Mouse (Mus musculus) left cerebral cortex, postnatal 10 days (tissue): ENCODE results near the gene Tfe3. TPM values are rescaled to one million over a fixed set of nuclear protein-coding genes. Genes with fewer than 3 reads are reported as not detected.
"Not testable (repeated sequence)": the region's sequence is repeated elsewhere in the genome, so short reads cannot be mapped to it uniquely, and the experiment has no call there.

Experiments used
- DNase-seq, 2 experiments: peaks; one replicate each; pipeline ENCODE4 v3.0.0; 2021 to 2022; ENCODE audit warnings: low spot score in 2 of 2, mixed read lengths in 1 of 2; ENCODE audit errors: extremely low spot score in 1 of 2
- intact Hi-C: fragments of 180-260 bp; cut with DNase I; formaldehyde crosslinking; loops from one replicate; pipeline ENCODE4 v1.15.1; 2025
- total RNA-seq, 2 experiments: library from RNA; stranded (reverse); gene quantifications; 2 replicates each; pipeline ENCODE4 v1.2.3; 2021

The Tfe3 gene
- total RNA-seq, 2 experiments from 2014 or later, result 30.0 to 35.6 TPM

DNA sequence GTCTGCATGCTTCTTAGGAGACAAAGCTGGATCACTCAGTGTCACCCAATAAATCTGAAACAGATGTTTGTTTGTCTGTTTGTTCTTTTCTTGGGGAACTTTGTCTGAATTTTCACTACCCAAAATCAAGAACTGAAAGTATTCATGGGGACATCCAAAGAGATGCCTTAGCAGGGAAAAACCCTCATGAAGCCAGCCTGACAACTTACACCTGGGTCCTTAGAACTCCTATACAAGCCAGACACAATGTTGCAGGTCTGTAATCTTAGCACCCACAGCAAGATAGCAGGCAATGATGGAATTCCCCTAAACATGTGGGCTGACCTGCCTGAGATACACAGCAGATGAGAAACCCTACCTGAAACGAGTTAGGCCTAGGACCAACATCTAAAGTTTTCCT is 17.4 kb upstream of the Tfe3 start:
- no peak for DNase-seq
- intact Hi-C loops, result no loop called here

DNA sequence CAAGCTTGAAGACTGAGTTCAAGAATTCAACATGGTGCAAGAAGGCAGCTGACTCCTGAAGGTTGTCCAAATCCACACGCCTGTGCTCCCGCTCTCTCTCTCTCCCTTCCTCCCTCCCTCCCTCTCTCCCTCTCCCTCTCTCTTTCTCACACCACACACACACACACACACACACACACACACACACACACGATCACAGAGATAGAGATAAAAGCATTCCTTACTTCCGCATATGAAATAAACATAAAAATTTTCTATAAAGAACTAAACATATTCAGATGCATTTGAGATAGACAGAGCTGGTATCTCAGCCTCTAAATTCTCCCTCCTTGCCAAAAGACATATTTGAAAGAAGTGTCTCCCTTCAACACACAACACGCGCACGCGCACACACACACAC is 16.9 kb upstream of the Tfe3 start:
- intact Hi-C loops, result no loop called here
- DNase-seq, result no peak

DNA sequence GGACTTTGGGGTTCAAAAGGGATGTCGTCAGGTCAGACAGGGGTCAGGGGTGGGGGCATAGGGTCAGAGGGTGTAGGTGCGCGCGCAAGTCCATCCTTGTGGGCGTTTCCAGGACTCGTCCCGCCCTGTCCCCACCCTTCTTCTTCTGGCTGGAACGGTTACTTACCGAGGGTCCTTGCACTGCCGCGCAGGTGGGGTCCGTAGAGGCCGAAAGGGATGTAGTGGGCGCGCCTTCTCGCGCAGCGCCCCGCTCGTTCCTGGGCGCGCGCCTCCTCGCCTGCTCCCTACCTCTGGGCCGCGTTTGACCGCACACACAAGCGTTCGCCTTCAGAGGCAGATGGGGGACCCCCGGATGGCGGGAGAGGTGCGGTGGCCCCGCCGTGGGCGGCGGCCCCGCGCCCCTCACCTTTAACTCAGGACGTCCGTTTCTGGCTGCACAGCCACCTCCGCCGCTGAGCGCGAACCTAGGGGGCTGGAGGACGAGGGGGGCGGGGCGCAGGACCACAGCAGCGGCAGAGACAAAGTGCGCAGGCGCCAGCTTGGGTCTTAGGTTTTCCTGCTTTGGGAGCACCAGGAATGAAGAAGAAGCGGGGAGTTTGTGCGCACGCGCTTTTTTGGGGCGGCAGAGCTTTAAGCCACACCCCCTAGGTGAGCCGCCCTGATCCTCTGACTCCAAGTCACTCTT is 11.8 kb upstream of the Tfe3 start, which contains the start of gene Ccdc120:
Ccdc120 (minus strand) TSS at position 474 of the 685 bp plus-strand sequence.
- DNase-seq, result peak; percentile 64 to 80
- intact Hi-C loops, result no loop called here

DNA sequence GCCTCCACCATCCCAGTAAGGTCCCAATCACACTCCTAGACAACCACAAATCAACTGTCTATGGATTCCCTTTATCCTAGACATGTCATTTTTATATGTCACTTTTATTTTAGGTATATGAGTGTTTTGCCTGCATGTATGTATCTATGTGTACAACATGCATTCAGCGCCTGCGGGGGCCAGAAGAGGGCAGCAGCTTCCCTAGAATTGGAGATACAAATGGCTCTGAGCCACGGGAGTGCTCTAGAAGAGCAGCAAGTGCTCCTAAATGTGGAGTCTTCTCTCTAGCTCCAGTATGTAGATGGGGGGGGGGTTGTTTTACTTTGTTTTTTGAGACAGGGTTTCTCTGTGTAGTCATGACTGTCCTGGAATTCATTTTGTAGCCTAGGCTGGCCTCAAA is 8.7 kb upstream of the Tfe3 start:
- DNase-seq, intact Hi-C loops: not testable (repeated sequence)

DNA sequence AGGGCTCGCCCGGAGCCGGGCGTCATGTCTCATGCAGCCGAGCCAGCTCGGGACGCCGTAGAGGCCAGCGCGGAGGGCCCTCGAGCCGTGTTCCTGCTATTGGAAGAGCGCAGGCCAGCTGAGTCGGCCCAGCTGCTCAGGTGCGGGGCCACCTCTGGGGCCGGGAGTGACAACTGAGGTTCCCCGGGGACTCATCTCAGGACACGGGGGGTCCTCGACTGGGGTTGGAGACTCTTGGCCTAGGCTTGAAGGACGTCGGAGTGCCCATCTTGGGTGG is 499 bp downstream of the Tfe3 start:
- DNase-seq, result no peak
- intact Hi-C loops, result no loop called here

DNA sequence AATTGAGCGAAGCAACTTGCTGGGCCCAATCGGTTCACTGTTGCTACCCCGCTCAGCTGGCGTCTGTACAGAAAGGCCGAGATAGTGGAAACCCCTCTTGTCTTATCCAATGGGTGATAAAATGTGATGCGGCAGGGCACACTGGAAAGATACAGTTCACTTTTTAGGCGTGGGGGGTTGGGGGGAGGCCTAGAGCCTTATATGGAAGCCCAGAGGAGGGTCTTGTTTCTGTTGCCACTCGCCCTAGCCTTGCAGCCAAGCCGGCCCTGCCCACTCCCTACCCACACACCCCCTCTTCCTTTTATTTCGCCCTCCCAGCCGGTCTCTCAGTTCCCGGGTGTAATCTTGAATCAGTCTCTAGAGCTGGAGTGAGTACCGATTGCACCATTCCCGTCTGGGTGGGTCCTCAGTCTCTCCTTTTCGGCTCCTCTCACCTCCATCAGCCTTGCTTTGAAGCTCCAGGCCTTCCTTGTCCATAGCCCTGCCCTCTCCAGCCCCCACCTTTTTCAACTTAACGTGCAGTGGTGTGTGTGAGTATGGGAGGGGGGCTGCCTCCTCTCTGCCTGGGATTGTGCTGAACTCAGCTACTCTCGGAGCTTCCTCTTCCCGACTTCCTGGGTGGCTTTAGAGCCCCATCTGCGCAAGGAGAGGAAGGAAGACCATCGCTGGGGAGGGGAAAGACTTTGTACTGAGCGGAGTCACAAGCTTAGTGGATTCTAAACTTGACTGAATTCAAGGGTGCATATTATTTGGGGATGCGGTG is 1.5 kb downstream of the Tfe3 start:
- intact Hi-C loops, result no loop called here
- DNase-seq, result peak; percentile 34 to 41

DNA sequence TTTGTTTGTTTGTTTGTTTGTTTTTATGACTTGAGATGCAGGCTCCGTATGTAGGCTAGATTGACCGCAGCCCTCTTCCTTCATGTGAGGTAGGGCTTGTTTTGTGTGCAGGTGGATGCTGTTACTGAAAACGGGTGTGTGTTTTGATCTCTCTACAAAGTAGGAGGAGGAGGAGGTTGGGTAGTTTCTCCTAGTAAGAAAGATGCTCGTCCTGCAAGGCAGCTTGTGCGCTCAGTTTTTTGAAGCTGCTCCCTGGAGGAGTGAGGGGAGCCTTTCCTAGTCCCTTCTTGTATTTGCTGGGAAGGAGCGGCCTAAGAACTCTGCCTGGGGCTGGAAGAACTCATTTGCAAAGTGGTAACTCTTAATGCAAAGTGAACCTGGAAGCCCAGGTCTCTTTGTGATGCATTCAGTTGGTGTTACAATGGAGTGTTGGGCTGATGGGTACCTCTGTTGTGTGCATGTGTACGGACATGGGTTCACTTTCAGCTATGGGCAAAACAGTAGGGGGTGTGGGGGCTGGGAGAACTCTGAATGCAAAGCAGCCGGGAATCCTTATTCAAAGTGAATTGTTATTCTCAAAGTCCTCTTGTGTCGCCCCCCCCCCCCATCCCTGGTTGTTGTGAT is 2.4 kb downstream of the Tfe3 start:
- no peak for DNase-seq
- intact Hi-C loops, result no loop called here

DNA sequence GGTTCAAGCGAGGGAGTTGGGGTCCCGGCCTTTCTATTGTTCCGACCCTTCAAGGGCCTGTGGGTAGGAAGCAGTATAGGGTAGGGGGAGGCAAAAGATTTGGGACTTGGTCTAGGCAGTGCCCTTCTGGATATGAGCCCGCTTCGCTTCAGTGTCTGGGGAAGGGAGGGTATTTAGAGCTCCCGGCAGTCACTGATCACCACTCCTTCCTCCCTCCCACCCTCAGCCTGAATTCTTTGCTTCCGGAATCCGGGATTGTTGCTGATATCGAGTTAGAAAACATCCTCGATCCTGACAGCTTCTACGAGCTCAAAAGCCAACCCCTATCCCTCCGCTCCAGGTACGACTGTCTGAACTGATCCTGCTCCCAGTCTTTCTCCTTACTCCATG is 2.9 kb downstream of the Tfe3 start:
- intact Hi-C loops, result no loop called here
- DNase-seq, result no peak

DNA sequence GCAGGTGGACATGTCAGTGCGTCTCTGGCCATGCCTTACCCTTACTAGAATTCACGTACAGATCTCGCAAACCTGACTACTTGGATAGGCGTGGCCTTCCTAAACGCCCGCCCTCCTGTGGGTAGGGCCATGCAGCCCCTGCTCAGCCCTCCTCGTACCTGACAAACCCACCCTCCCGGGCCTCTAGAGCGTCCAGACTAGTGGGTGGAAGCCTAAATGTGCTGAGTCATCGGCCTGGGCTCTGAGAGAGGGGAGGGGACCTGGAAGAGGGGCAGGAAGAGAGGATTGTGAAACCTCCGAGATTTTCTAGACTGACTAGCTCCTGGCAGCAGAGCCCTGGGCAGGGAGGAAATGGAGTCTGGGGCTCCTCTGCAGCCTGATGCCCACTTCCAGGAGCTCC is 3.4 kb downstream of the Tfe3 start:
- intact Hi-C loops, result no loop called here
- peak in 1 of 2 experiments; percentile 48 for DNase-seq

DNA sequence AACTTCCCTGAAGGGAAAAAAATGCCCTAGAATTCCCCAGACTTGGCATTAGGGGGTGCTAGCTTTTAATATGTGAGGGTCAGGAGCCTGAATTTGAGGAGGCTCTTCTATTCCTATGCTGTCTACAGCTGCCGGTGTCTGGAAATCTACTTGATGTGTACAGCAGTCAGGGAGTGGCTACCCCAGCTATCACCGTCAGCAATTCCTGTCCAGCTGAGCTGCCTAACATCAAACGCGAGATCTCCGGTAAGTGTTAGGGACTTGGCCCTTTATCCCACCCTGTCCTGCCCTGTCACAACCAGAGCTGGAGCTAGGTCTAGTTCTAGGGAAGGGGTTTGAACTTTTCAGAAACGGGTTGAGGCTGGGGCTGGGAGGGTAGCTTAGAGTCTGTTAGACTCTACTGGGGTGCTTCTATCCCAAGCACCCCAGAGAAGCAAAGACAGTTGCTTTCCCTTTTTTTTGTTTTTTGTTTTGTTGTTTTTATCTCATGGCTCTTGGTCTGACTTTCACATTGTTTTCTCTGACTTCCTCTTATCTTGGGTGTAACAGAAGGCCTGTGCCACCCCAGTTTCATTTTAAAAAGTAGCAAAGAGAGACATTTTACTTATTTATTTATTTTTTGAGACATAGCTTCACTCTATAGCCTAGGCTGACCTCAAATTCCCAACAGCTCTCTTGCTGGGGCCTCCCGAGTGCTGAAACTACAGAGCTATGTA is 7.1 kb downstream of the Tfe3 start:
- DNase-seq, result no peak
- intact Hi-C loops, result no loop called here

DNA sequence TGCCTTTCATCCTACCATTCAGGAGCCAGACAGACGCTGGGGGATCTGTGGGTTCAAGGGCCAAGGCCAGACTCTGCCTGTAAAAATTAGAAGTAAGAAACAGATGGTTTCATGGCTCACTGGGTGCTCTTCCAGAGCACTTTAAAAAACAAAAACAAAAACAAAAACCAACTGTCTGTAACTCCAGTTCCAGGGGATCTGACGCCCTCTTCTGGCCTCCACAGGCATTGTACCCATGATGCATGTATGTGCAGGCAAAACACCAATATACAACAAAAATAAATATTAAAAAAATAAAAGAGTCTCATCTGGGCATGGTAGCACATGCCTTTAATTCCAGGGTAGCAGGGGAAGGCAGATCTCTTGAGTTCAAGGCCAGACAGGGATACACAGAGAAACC is 10.4 kb downstream of the Tfe3 start:
- intact Hi-C loops, result no loop called here
- no peak for DNase-seq

DNA sequence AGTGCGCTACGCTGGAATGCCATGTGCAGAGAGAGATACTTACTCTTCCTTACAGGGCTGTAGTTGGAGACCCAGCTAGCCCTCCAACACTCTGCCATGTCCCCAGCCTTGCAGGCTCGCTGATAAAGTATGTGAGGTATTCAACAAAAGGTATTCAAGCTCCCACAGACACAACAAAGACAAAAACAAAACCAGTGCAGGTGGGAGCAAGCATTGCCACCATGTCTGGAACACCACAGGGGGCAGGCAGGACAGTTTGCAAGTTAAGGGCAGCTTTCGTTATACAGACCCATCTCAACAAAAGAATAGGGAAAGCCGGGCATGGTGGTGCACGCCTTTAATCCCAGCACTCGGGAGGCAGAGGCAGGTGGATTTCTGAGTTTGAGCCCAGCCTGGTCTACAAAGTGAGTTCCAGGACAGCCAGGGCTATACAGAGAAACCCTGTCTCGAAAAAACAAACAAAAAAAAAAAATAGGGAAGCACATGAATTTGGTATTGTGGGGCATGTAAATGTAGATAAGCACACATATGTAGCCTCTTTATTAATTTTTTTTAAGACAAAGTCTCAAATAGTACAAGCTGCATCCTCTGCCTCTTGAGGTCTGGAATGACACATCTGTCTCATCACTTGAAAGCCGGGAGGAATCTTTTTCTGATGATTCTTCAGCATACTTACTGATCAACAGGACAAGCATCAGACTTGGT is 13.3 kb downstream of the Tfe3 start:
- intact Hi-C loops, result no loop called here
- DNase-seq, result no peak

DNA sequence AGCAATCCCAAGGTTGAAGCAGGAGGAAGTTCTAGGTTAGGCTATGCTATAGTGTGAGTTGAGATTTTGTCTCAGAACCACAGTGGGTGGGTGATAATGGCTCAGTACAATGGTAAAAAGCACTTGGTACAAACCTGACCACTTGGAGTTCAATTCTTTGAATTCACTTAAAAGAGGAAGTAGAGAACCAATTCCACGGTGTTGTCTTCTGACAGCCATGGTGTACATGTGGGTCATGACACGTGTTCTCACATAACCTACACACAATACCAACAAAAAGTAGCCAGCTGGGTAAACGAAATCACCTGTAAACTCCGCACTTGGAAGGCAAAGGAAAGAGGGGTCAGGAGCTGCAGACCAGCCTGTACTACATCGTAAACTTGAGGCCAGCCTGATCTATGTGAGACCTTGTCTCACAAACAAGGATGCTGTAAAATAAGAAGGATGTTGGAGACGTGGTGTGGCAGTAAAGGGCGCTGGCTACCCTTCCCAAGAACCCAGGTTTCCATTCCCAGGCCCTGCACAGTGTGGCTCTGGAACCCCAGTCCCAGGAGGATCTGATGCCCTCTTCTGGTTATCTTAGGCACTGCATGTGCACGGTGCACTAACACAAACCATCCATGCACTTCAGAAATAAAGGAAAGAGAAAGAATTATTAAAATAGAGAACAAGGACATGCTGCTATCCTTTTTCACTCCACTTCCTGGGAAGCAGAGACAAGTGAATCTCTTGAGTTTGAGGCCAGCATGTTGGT is 14.1 kb downstream of the Tfe3 start:
- intact Hi-C loops, result no loop called here

DNA sequence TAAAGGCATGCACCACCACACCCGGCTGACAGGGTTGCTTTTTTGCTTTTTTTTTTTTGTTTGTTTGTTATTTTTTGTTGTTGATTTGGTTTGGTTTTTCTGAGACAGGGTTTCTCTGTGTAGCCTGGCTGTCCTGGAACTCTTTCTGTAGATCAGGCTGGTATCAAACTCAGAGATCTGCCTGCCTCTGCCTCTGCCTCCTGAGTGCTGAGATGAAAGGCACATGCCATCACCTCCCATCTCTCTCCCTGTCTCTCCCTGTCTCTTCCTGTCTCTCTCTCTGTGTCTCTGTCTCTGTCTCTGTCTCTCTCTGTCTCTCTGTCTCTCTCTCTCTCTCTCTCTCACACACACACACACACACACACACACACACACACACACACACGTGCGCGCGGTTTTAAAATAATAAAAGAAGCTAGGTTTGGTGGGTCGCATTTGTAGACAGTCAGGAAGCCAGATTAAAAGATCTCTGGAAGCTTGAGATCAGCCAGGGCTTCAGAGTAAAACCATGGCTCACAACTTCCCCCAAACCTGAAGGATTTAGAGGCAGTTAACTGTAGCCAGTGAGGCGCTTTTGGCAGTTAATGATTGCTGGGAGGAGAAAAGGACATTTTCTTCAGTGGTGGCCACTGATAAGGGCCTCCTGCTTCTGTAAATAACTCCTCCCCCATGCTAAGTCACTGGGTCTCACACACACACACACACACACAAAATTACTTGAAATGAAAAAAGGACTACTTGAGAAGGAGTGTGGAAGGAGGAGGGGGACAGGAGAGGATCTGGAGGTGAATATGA is 16.3 kb downstream of the Tfe3 start:
- intact Hi-C loops, result no loop called here
- DNase-seq, result no peak

More for the DNA sequence above, 14.1 kb downstream of the Tfe3 start:
- peak; percentile 13 to 48 for DNase-seq

DNA sequence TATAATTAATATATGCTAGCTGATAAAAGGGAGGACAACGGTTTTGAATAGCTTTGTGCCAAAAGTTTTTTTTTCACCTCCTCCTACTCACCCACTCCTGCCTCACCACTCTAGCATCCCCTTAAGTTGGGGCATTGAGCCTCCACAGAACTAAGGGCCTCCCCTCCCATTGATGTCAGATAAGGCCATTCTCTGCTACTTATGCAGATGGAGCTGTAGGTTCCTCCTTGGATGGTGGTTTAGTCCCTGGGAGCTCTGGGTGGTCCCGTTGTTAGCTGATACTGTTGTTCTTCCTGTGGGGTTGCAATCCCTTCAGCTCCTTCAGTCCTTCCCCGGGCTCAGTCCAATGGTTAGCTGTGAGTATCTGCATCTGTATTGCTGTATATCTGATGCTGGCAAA is 16.9 kb downstream of the Tfe3 start:
- intact Hi-C loops, result no loop called here
- no peak for DNase-seq

DNA sequence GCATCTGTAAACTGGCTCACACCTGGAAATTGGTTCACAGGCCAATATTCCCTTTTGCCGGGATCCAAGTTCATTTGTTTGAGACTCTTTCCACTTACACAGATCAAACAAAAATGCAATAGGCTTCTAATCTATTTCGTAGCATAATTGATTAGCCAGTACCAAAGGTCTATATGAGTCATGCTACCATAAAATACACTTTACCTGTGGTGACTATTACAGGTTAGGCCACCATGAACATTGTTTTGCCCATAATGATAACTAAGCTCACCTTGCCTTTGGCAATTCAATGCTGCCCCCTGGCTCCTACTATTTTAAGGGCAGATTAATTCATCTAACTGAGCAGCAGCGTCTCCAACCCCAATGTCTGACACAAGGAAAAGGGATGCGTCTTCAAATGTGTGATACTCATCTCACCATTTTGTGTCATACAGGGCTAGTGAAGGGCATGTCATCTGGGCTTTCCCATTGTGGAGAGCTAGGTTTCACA is 20.3 kb downstream of the Tfe3 start:
- intact Hi-C loops, result no loop called here
- DNase-seq, result no peak

DNA sequence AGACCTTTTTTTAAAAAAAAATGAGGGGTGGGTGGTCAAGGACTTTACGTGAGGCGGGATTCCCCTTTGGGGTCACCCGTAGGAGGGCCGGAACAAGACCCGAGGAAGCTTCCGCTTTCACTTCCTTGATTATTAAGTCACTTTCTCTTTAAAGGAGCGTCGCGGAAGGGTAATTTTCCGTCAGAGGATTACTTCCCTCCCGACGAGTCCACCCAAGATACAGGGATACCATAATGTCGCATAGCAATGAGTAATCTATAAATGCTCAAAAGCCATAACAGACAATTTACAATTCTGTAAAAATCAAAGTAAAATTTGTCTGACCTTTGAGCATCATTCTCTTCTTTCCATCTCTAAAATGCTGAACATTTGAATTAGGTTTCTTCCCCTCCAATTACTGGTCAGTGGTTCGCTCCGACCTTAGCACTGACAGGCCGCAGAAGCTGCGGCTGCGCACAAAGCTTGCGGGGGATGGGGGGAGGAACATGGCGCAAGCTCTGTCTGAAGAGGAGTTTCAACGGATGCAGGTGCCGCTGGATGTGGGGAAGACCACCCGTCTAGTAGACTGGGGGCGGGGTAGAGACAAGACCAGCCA is 27.3 kb downstream of the Tfe3 start, which contains the start of gene Gripap1:
Gripap1 (plus strand) TSS at position 224 of the 595 bp plus-strand sequence.
- intact Hi-C loops, result no loop called here

More for the DNA sequence above, 27.3 kb downstream of the Tfe3 start, which contains the start of gene Gripap1:
- DNase-seq, result peak; percentile 63 to 85
